In genomic region chr7:120830431-120831381, GRCm38 (mm10) we compare ENCODE assay signal across 8 mouse cellular contexts. TPM values are rescaled to one million over a fixed set of nuclear protein-coding genes. Genes with fewer than 3 reads are reported as not detected.
DNase-seq lines count a peak whose midpoint lies in the region; ATAC-seq and TF ChIP-seq lines count a peak whose summit lies in the region.

No protein-coding gene starts in this region.

- intact Hi-C loops in heart, postnatal 36 days (cut with DNase I): loop anchor here (10.0 kb wide), 1 partner anchor 234 kb away; no protein-coding TSS in a partner anchor

- H3K9me3 ChIP-seq in ES-E14 (ENCODE audit: control insufficient read depth, insufficient read depth, low read depth, low read length): no peaks in the 10 kb centered on the region
- H3K9me3 ChIP-seq in forebrain, embryonic 13.5 days (replicated peaks): no peaks in the 10 kb centered on the region

- in situ Hi-C loops in ES-E14 (cut with MboI; ENCODE audit: low sequenced_read_pairs in 2 of 2, unreplicated experiment in 2 of 2): no loop called here

- H3K4me1 ChIP-seq in ES-E14 (ENCODE audit: control insufficient read depth in 2 of 2, insufficient read depth in 2 of 2, low read length in 2 of 2, poor library complexity in 1 of 2): peaks cover 3 to 6% of the 10 kb centered on the region in 2 experiments; a peak in 3 of 4 replicates
- H3K4me1 ChIP-seq in forebrain, embryonic 13.5 days: peaks cover 14% of the 10 kb centered on the region

- 2% methylated on average over 46 of the region's 46 CpGs for WGBS in forebrain, embryonic 13.5 days

- no peak overlapping the region for H3K27ac ChIP-seq in ES-E14 (ENCODE audit: insufficient read depth, low read depth, low read length, poor library complexity, severe bottlenecking)
- H3K27ac ChIP-seq in forebrain, embryonic 13.5 days: no peak overlapping the region; the same call in 1 of the 2 replicates

- peak overlapping the region; percentile 25; the same call in 1 of the 2 replicates for H3K9ac ChIP-seq in ES-E14 (ENCODE audit: insufficient read depth, low read depth, low read length, poor library complexity, severe bottlenecking)
- H3K9ac ChIP-seq in forebrain, embryonic 13.5 days: peak overlapping the region; percentile 62

- peak overlapping the region; percentile 66 for H3K4me3 ChIP-seq in ES-E14 (ENCODE audit: insufficient read depth in 1 of 2, low read depth in 1 of 2, low read length in 2 of 2, poor library complexity in 1 of 2, severe bottlenecking in 1 of 2)
- peak overlapping the region; percentile 60 for H3K4me3 ChIP-seq in forebrain, embryonic 13.5 days

- ATAC-seq in forebrain, embryonic 13.5 days: no peak

- DNase-seq in ES-E14 (ENCODE audit: low read depth, low spot score): peak; percentile 80
- peak; percentile 54 for DNase-seq in c-Kit-negative CD71-positive TER-119-positive erythroid progenitor cells, embryonic 14.5 days (ENCODE audit: low read depth, low spot score)
- peak; percentile 70 to 81 for DNase-seq in heart, postnatal 36 days
- DNase-seq in layer of hippocampus, postnatal 10 days (ENCODE audit: low spot score in 2 of 2): peak; percentile 35 to 52
- peak; percentile 89 for DNase-seq in lung, postnatal 36 days
- peak; percentile 70 for DNase-seq in right cerebral cortex, adult 18-20 months
- DNase-seq in urinary bladder, postnatal 36 days (ENCODE audit: low spot score in 2 of 2): peak; percentile 57 to 79

- H3K4me2 ChIP-seq in forebrain, embryonic 13.5 days: peak overlapping the region; percentile 92

- H3K36me3 ChIP-seq in ES-E14 (ENCODE audit: control insufficient read depth, insufficient read depth, low read length, poor library complexity, severe bottlenecking): no peaks in the 10 kb centered on the region
- no peaks in the 10 kb centered on the region for H3K36me3 ChIP-seq in forebrain, embryonic 13.5 days (ENCODE audit: poor library complexity, severe bottlenecking)

- H3K27me3 ChIP-seq in forebrain, embryonic 13.5 days: peaks cover 51% of the 10 kb centered on the region

TF ChIP-seq in ES-E14, 5 proteins besides CTCF, POLR2A, EP300 and RAD21:
- TF ChIP-seq CHD2 (IDR thresholded peaks at IDR 0.05; ENCODE audit: low read depth, low read length) (no peak), HCFC1 (IDR thresholded peaks at IDR 0.05; ENCODE audit: borderline replicate concordance, insufficient read depth, low read length) (no peak), MAFK (IDR thresholded peaks at IDR 0.05; ENCODE audit: insufficient read depth, low read depth, low read length) (no peak), ZC3H11A (IDR thresholded peaks at IDR 0.05; ENCODE audit: borderline replicate concordance, low read depth, low read length) (no peak), ZNF384 (IDR thresholded peaks at IDR 0.05; ENCODE audit: low read depth, low read length) (no peak)

RNA-seq across cellular contexts. Expression of gene Eef2k, which starts 11.9 kb away (rescaled TPM):
- total RNA-seq in ES-E14 (2012; rRNA removed): 13.6 and 32.9 TPM in 2 replicates
- 19.2 and 22.0 TPM in 2 replicates for polyA plus RNA-seq in forebrain, embryonic 13.5 days (2015; fragmentation: Nextera tagmentation; extraction: Ambion mirVana)
- 10 to 100 TPM; 34.3 TPM for total RNA-seq in heart, postnatal 36 days (2021)
- total RNA-seq in layer of hippocampus, postnatal 10 days (2021): 10 to 100 TPM; 38.9 to 41.7 TPM

RNA-seq across cellular contexts. Expression of gene Gm5737, which starts 18.5 kb away (rescaled TPM):
- total RNA-seq in ES-E14 (2012; rRNA removed): not detected in 2 replicates
- polyA plus RNA-seq in forebrain, embryonic 13.5 days (2015; fragmentation: Nextera tagmentation; extraction: Ambion mirVana): not detected in 2 replicates
- total RNA-seq in heart, postnatal 36 days (2021): under 1 TPM in 1 of 2 experiments, not detected in 1; 0.27 TPM
- total RNA-seq in layer of hippocampus, postnatal 10 days (2021): under 1 TPM in 1 of 2 experiments, not detected in 1; 0.27 TPM
